Mouse (Mus musculus) heart, adult 2 months (tissue): ENCODE data around the gene Chchd10.

Experiments used
- CTCF ChIP-seq: fragments of 200-600 bp; IDR thresholded peaks from 2 replicates; pipeline ENCODE4 v1.8.1; 2022; ENCODE audit warnings: antibody characterized with exemption, mild to moderate bottlenecking, moderate library complexity
- EP300 ChIP-seq: fragments of 200-500 bp; IDR thresholded peaks from 2 replicates; pipeline ENCODE4 v1.6.1; 2011; ENCODE audit warnings: low read depth, low read length, control low read depth; ENCODE audit not compliant: insufficient read depth
- POLR2A ChIP-seq: fragments of 200-500 bp; IDR thresholded peaks from 2 replicates; pipeline ENCODE4 v1.6.1; 2011; ENCODE audit warnings: mild to moderate bottlenecking, low read depth, low read length, control low read depth; ENCODE audit not compliant: insufficient read depth

DNA sequence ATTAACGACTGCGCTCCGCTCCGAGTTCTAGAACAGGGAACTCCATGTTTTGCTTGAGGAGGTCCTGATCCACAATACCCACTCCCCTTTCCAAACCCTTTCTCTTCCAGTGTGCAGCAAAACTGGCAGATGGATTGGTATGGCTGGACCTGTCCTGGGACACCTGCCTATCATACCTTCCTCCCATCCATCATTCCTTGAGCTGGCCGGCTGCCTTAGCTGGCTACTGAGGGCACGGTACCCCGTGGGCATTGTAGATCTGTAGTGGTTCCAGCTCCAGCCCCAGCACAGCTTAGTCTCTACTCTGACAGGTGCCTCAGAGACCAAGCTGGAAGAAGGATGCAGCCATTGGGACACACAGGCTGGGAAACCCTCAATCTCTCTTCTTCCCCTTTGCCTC is 1.6 kb upstream of the Chchd10 start:
- TF ChIP-seq CTCF = no peak
- no peak for TF ChIP-seq POLR2A
- no peak for TF ChIP-seq EP300
